Mouse (Mus musculus) bone marrow macrophage, adult 2 months (primary cell): Measurements from ENCODE around the gene Ddit4.

Experiments used
- CTCF ChIP-seq: IDR thresholded peaks from 2 replicates; pipeline ENCODE4 v1.5.1; 2012; ENCODE audit warnings: low read depth, mild to moderate bottlenecking, low read length, moderate library complexity
- POLR2A ChIP-seq: IDR thresholded peaks from 2 replicates; pipeline ENCODE4 v1.6.1; 2012; ENCODE audit warnings: mild to moderate bottlenecking, low read depth, low read length, borderline replicate concordance

GRCm38 (mm10) chr10:59988036-59988435 lies 36.4 kb upstream of the Ddit4 start:
- no peak for TF ChIP-seq POLR2A
- no peak for TF ChIP-seq CTCF
